Mouse (Mus musculus) urinary bladder, adult 18-20 months (tissue): ENCODE results near the gene Slc17a9.

ENCODE experiments used
- DNase-seq, 2 experiments: peaks; one replicate each; pipeline ENCODE4 v3.0.0; 2022; ENCODE audit warnings: low spot score in 2 of 2, mixed read lengths in 2 of 2

Gene Slc17a9

DNA sequence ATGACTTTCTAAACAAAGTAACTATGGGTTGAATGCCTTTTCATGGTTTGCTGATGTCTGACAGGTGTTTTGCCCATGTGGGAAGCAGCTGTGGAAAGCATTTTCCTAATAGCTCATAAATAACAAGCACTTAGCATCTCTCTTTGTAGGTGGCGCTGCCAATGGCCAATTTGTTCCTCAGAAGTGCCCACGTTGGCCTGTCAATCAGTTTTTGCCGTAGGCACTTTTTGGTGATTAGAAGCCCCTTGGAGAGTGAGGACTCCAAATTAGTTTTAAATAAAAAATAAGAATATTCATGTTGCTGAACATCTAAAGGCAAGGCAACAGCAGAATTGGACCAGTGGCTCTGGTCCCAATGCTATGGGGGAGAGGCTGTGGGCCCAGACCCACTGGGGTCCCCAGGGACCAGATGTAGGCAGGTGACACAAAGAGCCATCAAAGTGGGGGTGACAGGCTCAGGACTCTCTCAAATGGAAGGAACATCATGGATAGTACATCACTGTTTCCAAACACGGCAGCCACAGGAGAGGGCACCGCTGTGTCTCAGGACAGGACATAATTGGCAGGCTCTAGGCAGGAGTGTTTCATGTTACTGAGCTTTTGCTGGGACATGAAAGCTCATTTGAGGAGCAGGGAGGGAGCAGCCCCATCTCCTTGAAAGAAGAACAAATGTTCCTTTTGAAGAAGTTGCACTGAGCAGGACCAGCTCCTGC is 30.1 kb downstream of the Slc17a9 start:
- no peak for DNase-seq

DNA sequence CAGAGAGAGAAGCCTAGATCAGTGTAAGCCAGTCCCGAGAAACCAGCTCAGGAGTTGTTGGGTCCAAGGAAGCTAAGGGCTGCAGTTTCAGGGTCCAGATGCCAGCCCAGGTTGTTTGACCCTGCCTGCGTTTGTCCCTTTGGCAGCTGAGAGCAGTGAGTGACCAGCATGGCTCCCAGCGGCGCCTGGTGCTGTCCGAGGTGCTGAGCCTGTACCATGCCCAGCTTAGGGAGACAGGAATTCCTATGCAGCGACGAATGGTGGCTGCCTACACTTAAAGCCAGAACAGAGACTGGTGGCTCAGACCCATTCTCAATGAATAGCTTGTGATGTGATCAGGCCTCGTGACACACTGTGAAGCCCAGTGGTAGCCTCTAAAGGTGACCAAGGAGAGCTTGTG is 30.8 kb downstream of the Slc17a9 start:
- peak in 1 of 2 experiments; percentile 43 for DNase-seq

DNA sequence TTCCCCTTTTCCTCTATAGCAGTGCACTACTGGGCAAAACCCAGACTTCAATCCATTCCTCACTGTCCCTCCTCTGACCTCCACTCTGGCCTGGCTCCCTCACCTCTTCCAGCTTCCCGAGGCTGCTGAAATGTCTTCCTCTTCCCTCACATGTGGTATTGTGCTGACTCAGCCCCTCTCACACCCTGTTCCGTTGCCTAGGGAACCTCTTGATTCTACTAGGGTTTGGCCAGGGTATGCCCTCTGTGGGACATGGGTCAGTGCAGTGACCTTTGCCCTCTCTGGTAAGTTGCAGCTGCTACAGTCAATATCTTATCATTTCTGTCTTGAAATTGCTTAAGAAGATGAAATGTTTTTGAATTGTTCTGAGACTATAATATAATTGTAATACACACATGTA is 31.7 kb downstream of the Slc17a9 start:
- no peak for DNase-seq

DNA sequence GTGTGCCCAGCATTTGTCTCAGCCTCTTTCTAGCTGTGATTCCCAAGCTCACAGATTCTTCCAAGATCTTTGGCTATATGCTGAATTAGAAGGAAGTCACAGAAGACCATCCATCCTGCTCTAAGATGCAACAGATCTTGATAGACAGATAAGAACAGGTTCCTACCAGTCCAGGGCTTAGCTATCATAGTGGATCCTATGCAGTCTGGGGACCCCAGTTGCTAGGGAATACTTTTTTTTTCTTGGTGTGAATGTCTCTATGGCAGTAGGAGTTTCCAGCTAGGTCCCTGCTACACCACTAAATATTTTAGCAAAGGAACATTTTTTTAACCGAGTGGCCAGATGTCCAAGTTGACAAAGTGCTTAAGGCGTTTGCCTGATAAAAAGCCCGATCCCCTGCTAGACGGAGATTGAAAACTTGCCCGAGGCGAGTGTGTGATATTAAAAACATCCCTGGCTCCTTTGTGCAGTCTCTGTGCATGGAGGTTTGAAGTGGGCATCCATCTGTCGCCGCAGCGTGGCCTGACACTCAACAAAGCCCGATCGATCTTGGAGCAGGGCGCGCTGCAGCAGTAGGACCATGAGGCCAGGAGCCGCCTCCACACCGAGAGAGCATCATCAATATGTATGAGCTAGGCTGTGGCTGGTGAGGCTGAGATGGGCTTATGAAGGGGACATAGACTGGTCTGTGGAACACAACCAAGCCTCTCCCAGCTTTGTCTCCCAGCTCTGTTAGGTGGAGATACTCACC is 33.6 kb downstream of the Slc17a9 start:
- DNase-seq = no peak

DNA sequence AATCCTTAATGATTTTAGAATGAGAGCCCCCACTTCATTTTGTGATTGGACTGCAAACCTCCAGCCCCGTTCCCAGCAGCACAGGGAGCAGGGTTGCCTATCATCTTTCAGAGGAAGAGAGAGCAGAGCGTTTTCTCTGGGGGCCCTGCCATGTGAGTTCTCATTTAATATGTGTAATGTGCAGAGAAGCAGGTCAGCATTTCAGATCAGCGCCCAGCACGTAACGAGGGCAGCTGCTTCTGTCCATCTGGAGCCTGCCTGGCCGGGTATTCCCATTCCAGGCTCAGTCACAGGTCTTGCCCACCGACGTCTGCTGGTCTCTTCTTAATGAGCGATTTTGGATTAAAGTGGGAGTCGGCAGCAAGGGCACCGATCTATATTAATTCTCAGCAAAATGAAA is 39.9 kb downstream of the Slc17a9 start:
- no peak for DNase-seq

DNA sequence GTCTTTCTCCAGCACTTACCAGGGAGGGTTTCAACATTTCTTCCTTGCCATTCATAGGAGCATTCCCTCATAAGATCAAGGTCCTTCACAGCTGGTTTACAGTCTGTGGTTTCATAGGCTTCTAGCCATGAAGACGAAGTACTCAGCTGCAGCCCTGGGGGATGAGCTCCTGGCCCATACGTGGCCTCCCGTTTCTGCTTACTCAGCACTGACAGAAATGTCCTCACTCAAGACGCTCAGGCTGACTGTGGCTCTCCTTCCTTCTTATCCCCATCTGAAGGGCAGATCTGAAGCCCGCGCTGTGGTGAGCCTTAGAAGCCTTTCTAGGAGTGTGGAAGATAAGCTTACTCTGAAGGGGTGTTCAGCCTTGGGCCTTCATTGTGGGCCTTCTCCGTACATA is 40.6 kb downstream of the Slc17a9 start:
- no peak for DNase-seq

DNA sequence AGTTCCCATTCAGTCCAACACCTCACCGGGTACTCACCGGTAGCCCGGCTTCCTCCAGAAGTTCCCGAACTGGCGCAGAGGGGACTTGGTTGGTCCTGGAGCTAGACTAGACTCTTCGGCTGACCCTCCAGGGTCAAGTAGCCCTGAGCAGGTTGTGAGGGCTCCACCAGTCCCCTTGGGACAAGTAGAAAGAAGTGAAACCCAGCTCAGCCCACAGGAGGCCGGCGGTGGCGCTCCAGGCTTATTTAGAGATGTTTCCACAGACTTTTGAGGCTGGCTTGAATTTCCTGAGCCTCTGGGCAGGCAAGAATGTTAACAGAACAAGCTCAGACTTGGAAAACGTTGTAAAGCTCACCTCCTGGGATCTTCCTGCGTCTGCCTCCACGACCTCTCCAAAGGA is 50.2 kb downstream of the Slc17a9 start:
- no peak for DNase-seq

DNA sequence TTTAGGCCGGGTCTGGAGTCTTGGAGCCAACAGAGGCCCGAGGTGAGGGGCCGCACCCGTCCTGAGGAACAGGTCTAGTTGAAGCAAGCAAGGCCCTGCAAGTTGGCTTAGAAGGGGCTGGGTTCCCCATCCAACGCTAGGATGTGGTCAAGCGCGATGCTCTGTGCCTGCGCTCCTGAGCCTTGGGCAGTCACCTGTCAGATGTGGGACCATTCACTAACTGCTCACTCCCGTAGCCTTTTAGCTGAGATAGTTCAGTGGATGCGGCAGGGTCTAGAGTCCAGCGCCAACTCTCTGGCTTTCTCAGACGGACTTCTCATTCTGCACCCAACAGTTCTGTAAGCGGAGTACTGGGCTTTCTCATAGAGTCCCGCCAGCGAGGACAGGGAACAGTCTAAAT is 50.6 kb downstream of the Slc17a9 start:
- DNase-seq = no peak

DNA sequence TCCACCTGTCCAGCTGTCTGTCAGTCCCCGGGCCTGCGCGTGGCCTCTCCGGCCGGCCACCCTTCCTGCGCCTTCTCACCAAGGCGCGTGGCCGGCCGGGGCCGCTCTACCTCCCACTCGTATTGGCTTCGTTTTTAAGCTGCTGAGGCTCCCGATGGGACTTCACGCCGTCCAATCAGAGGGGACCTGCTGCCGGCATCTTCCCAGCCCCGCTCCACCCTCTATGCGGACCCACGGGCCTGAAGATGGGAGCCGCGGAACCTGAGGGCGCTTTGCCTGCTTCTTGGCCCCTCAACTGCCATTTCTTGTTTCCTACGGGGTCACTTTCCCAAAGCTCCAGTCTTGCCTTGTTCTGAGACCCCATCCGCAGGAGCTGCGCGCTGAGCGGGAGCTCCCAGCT is 51.7 kb downstream of the Slc17a9 start, which contains the start of gene Bhlhe23:
TSS of gene Bhlhe23 (minus strand) at position 108 of the 400 bp plus-strand sequence.
- DNase-seq = no peak

DNA sequence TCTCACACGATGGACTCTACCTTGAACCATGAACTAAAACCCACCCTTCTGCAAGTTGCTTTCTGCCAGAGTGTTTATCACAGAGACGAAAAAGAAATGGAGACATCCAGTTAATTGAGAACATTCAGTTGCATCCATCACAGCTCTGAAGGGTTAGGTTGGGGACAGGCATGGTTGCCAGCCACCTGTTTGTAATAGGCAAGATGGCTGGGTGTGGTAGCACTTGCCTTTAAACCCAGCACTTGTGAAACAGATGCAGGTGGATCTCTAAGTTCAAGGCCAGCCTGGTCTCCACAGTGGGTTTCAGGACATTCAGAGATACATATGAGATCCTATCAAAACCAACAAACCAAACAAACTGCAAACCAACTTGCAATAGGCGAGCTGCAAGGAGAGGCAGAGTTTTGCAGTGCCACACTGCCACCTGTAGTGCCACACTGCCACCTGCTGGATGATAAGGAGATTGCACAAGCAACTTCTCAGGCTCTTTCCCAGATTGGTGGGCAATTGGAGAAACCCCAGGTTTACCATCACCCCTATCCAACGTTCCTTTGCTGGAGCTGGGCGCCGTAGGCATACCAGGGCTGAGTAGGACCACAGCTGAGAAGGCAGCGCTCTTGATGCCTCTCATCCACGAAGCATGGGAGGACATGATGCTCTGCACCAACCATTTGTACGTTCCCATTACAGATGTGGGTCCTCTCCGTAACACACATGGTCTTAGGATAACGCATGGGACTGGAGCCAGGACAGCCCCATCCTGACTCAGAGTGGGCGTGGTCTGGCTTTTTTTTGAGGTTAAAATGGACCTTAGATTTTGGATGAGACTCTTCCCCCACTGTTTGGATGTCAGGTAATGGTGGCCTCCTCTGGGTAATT is 54.4 kb downstream of the Slc17a9 start:
- DNase-seq = peak; percentile 25 to 43

DNA sequence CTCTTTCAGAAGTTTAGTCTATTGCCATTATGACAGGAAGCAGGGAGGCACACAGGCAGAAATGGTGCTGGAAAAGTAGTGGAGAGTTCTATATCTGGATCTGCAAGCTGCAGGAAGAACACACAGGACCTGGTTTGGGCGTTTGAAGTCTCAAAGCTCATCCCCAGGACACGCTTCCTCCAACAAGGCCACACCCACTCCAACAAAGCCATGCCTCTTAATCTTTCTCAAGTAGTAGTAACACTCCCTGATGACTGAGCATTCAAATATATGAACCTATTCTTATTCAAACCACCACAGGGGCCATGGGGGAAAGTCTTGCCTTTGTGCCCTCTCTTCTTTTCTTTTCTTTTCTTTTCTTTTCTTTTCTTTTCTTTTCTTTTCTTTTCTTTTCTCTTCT is 55.2 kb downstream of the Slc17a9 start:
- DNase-seq = no peak

DNA sequence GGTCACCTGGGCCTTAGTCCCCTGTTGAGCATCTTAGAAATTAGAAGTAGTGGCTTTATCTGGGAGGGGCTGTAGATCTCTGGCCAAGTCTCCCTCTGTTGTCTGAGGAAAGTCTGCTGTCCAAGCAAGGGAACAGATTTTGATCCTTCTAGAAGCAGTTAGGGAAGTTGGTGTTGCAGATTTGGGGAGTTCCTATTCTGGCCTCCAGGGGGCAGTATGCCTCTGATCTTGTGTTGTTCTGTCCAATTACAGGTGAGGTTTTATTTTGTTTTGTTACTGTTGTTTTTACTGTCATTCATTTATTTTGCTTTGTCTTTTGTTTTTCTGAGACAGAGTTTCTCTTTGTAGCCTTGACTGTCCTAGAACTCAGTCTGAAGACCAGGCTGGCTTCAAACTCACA is 61.7 kb downstream of the Slc17a9 start:
- no peak for DNase-seq

DNA sequence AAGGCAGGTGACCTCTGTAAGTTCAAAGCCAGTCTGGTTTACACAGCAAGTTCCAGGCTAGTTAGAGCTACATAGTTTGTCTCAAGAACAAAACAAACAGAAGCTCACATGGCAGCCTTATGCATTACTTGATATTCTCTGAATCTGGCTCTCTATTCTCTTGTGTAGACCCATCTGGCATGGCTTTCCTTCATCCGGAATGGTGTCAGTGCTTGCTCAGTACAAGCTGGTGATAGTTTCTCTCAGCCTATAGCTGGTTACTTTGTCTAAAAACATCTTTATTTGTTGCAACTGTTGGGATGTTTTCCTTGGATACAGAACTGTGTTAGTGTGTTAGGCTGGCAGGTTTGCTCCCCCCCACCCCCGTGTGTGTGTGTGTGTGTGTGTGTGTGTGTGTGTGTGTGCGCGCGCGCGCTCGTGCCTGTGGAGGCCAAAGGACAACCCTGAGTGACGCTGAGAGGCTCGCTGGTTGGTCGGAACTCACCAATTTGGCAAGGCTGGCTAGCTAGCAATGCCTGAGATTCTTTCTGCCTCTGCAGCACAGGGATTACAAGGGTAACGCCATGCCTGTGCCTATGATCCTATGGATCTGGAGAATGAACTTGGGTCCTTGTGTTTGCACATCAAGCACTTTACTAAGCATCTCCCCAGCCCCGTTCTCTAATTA is 62.6 kb downstream of the Slc17a9 start:
- no peak for DNase-seq

DNA sequence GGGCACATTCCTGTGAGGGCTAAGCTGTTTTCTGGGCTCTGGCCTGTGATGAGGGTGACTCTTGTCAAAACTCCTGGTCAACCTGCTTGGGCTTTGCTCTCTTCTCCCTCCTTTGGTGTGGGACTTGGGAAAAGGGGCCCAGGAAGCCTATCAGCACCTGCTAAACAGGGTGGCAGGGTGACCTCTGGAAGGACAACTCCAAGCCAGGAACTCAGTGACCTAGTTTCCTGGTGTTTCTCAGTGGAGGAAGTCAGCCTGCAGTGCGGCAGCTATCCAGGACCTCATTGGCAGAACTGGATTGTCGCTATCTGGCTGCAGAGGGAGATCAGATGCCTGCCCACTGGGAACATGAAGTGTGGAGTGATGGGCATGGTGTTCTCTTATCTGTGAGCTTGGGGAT is 63.3 kb downstream of the Slc17a9 start:
- no peak for DNase-seq

DNA sequence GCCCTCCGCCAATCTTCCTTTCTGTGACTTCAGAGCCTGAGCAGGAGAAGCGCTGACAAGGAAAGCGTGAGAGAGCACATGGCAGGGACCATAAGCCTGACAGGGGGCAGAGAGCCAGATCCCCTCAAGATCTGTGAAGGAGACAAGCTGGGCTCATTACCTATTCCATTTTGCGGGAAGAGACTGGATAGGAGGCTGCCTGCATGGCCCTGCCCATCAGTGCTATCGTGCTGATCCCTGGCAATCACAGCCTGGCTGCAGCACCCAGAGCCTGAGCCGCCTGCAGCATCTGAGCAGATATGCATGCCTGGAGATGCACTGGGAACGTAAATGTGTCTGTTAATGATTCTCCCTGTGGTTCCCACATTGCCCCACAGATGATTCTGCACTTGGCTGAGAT is 63.8 kb downstream of the Slc17a9 start:
- DNase-seq = no peak

DNA sequence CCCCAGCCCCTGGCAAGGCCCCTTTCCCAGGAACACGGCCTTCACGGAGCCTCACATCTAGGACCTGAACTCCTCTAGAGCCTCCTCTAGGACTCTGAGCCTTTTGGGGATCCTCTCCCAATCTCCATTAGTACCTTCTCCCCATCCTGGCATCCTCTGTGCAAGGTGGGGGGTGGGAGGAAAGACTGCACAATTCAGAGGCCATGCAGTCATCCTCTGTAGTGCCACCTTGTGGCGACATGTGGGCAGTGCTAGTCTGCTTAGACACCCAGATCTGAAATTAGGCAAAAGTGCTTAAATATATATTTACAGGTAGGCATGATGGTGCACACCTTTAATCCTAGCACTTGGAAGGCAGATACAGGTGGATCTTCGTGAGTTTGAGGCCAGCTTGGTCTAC is 66.6 kb downstream of the Slc17a9 start:
- no peak for DNase-seq
